11 mouse cellular contexts compared by ENCODE assay signal in the genomic region with DNA sequence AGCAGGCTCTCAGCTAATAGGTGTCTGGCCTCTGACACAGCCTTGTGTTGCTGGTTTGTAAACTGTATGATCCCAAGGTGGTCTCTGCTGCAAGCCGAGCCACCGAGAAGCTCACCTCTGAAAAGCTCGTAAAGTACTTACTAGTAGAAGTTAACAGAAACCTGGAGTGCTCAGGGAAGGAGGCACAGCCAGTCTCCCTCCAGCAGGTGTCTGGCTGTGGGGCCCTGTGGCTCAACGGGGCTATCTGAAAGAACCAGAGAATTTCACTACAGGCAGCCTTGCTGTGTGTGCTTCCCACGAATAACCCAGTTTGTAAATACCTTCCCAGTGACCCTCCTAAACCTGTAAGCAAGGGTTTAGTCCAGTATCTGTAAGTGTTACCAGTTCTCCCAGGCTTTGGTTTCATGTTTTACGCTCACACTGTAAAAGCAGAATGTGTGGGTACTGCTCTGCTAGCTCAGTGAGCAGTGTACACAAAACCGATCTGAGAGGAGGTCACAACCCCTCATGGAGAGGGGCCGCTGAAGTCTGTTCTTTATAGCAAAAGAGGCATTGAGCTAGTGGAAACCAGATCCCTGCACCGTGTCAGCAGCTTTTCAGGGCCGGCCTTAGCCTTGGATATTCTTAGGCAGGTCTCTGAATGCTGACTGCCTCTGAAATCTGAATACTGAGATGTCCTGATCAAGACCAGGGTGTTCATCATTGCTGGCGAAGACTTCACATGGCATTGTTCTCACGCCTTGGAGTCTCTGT.
A peak's percentile ranks its signal among the peaks of the same experiment; 100 is the strongest.
DNase-seq lines count a peak whose midpoint lies in the region; ATAC-seq and TF ChIP-seq lines count a peak whose summit lies in the region.
"Had no signal": no experiment of that assay in that cellular context is flagged by ENCODE, and none has a peak within 500 bp of the region (broad histone marks: within the 10 kb centered on the region; RNA-seq: fewer than 3 reads in every experiment).

No protein-coding gene starts in this region.

- peak overlapping the region; percentile 8; the same call in 1 of the 2 replicates for H3K27ac ChIP-seq in heart, embryonic 11.5 days (ENCODE audit: low read depth, low read length)
- H3K27ac ChIP-seq in lung, embryonic 15.5 days, result peak overlapping the region; percentile 49
- H3K27ac ChIP-seq in lung, postnatal 0 days (ENCODE audit: low read length), result no peak overlapping the region
- H3K27ac ChIP-seq in embryonic facial prominence, embryonic 12.5 days, result peak overlapping the region; percentile 63
- H3K27ac ChIP-seq in liver, embryonic 14.5 days, result no peak overlapping the region

- ATAC-seq in heart, embryonic 11.5 days (replicated peaks; ENCODE audit: insufficient number of reproducible peaks, low FRiP score, low TSS enrichment), result no peak
- ATAC-seq in lung, embryonic 15.5 days (ENCODE audit: borderline replicate concordance, extremely low read depth, low FRiP score, low TSS enrichment), result 0 out of 2 replicates have a peak, but pooled peaks have one; percentile 32
- ATAC-seq in lung, postnatal 0 days, result no peak
- ATAC-seq in embryonic facial prominence, embryonic 12.5 days (ENCODE audit: insufficient number of reproducible peaks, insufficient read depth, low FRiP score, low TSS enrichment), result peak; percentile 76; the same call in 1 of the 2 replicates
- ATAC-seq in liver, embryonic 14.5 days (ENCODE audit: insufficient read depth), result no peak

- TF ChIP-seq CTCF in lung, postnatal 0 days (IDR thresholded peaks at IDR 0.05), result no peak
- no peak; the same call in 1 of the 2 replicates for TF ChIP-seq CTCF in liver, embryonic 14.5 days (IDR thresholded peaks at IDR 0.05; ENCODE audit: low read depth)

- no peaks in the 10 kb centered on the region for H3K9me3 ChIP-seq in heart, embryonic 11.5 days (replicated peaks; ENCODE audit: control insufficient read depth, low read length)
- H3K9me3 ChIP-seq in lung, embryonic 15.5 days, result no peaks in the 10 kb centered on the region
- H3K9me3 ChIP-seq in lung, postnatal 0 days (ENCODE audit: low read length), result no peaks in the 10 kb centered on the region
- H3K9me3 ChIP-seq in embryonic facial prominence, embryonic 12.5 days, result no peaks in the 10 kb centered on the region
- no peaks in the 10 kb centered on the region for H3K9me3 ChIP-seq in liver, embryonic 14.5 days (ENCODE audit: control insufficient read depth, low read length)

- TF ChIP-seq EP300 in lung, postnatal 0 days (IDR thresholded peaks at IDR 0.05), result no peak
- 0 out of 2 replicates have a peak, but pooled peaks have one; percentile 13 for TF ChIP-seq EP300 in liver, embryonic 14.5 days (IDR thresholded peaks at IDR 0.05; ENCODE audit: low read depth)

- no peak overlapping the region for H3K4me2 ChIP-seq in heart, embryonic 11.5 days
- no peak overlapping the region for H3K4me2 ChIP-seq in lung, embryonic 15.5 days
- H3K4me2 ChIP-seq in lung, postnatal 0 days (replicated peaks; ENCODE audit: low read depth, low read length), result no peak overlapping the region
- H3K4me2 ChIP-seq in embryonic facial prominence, embryonic 12.5 days (replicated peaks), result no peak overlapping the region
- no peak overlapping the region for H3K4me2 ChIP-seq in liver, embryonic 14.5 days (ENCODE audit: low read depth)

- intact Hi-C loops in left cerebral cortex, postnatal 10 days (cut with DNase I), result no loop called here

- H3K9ac ChIP-seq in heart, embryonic 11.5 days (ENCODE audit: low read depth, low read length), result no peak overlapping the region
- H3K9ac ChIP-seq in lung, embryonic 15.5 days, result no peak overlapping the region
- no peak overlapping the region for H3K9ac ChIP-seq in lung, postnatal 0 days (replicated peaks; ENCODE audit: low read depth)
- no peak overlapping the region for H3K9ac ChIP-seq in embryonic facial prominence, embryonic 12.5 days
- H3K9ac ChIP-seq in liver, embryonic 14.5 days (replicated peaks), result no peak overlapping the region

- 60% methylated on average over 12 of the region's 12 CpGs for WGBS in heart, embryonic 11.5 days (ENCODE audit: insufficient replicate concordance)
- 57% methylated on average over 12 of the region's 12 CpGs for WGBS in lung, embryonic 15.5 days
- WGBS in lung, postnatal 0 days, result 60% methylated on average over 12 of the region's 12 CpGs
- 54% methylated on average over 12 of the region's 12 CpGs for WGBS in embryonic facial prominence, embryonic 12.5 days
- WGBS in liver, embryonic 14.5 days (ENCODE audit: insufficient replicate concordance), result 65% methylated on average over 12 of the region's 12 CpGs

- no peak for DNase-seq in heart, postnatal 4 days
- no peak for DNase-seq in lung, postnatal 0 days (ENCODE audit: low spot score)
- DNase-seq in liver, embryonic 14.5 days (ENCODE audit: low read depth in 3 of 3, low spot score in 3 of 3), result no peak
- DNase-seq in c-Kit-positive CD71-positive TER-119-positive erythroid progenitor cells, embryonic 14.5 days (ENCODE audit: low spot score), result no peak
- DNase-seq in left cerebral cortex, postnatal 10 days (ENCODE audit: extremely low spot score in 1 of 2, low spot score in 2 of 2), result no peak
- DNase-seq: kidney, postnatal 25 days; left cerebral cortex, postnatal 4 days had no signal

- H3K4me3 ChIP-seq in heart, embryonic 11.5 days (ENCODE audit: low read depth, low read length), result no peak overlapping the region
- H3K4me3 ChIP-seq in lung, embryonic 15.5 days, result no peak overlapping the region
- no peak overlapping the region for H3K4me3 ChIP-seq in lung, postnatal 0 days (ENCODE audit: low read depth, low read length)
- H3K4me3 ChIP-seq in embryonic facial prominence, embryonic 12.5 days, result no peak overlapping the region
- no peak overlapping the region for H3K4me3 ChIP-seq in liver, embryonic 14.5 days (ENCODE audit: insufficient read depth in 1 of 2, low read depth in 2 of 2, low read length in 2 of 2)
- H3K4me3 ChIP-seq: myocyte had no signal

- H3K4me1 ChIP-seq in heart, embryonic 11.5 days (ENCODE audit: control insufficient read depth, insufficient read depth, low read length), result peaks cover 15% of the 10 kb centered on the region
- H3K4me1 ChIP-seq in lung, embryonic 15.5 days, result peaks cover 27% of the 10 kb centered on the region
- no peaks in the 10 kb centered on the region; the same call in 1 of the 2 replicates for H3K4me1 ChIP-seq in lung, postnatal 0 days (ENCODE audit: insufficient read depth, low read depth, low read length)
- peaks cover 12% of the 10 kb centered on the region; the same call in 1 of the 2 replicates for H3K4me1 ChIP-seq in embryonic facial prominence, embryonic 12.5 days
- peaks cover 43 to 55% of the 10 kb centered on the region in 2 experiments for H3K4me1 ChIP-seq in liver, embryonic 14.5 days (replicated peaks; ENCODE audit: control insufficient read depth in 2 of 2, insufficient read depth in 2 of 2, low read length in 1 of 2)

- H3K36me3 ChIP-seq in heart, embryonic 11.5 days (ENCODE audit: control insufficient read depth, insufficient read depth, low read length), result no peaks in the 10 kb centered on the region
- peaks cover 14% of the 10 kb centered on the region; the same call in 1 of the 2 replicates for H3K36me3 ChIP-seq in lung, embryonic 15.5 days
- H3K36me3 ChIP-seq in lung, postnatal 0 days (ENCODE audit: insufficient read depth, low read length), result no peaks in the 10 kb centered on the region
- H3K36me3 ChIP-seq in embryonic facial prominence, embryonic 12.5 days, result peaks cover 20% of the 10 kb centered on the region
- no peaks in the 10 kb centered on the region; the same call in 1 of the 2 replicates for H3K36me3 ChIP-seq in liver, embryonic 14.5 days (replicated peaks; ENCODE audit: control insufficient read depth, insufficient read depth, low read depth)

- H3K27me3 ChIP-seq in heart, embryonic 11.5 days (ENCODE audit: control insufficient read depth, insufficient read depth, low read length), result no peaks in the 10 kb centered on the region
- H3K27me3 ChIP-seq in lung, embryonic 15.5 days, result no peaks in the 10 kb centered on the region
- no peaks in the 10 kb centered on the region for H3K27me3 ChIP-seq in lung, postnatal 0 days (replicated peaks; ENCODE audit: insufficient read depth, low read length)
- H3K27me3 ChIP-seq in embryonic facial prominence, embryonic 12.5 days, result no peaks in the 10 kb centered on the region
- H3K27me3 ChIP-seq in liver, embryonic 14.5 days (ENCODE audit: control insufficient read depth, insufficient read depth, low read length), result no peaks in the 10 kb centered on the region

Comparison
In these comparisons a context has a peak if more than half of its experiments do, and no peak if none do; other contexts are left out.
1. ATAC-seq: peak in lung, embryonic 15.5 days (single experiment) and embryonic facial prominence, embryonic 12.5 days (single experiment); none in heart, embryonic 11.5 days (single experiment), lung, postnatal 0 days (single experiment) and liver, embryonic 14.5 days (single experiment).
2. H3K27ac ChIP-seq: peak in heart, embryonic 11.5 days (single experiment), lung, embryonic 15.5 days (single experiment) and embryonic facial prominence, embryonic 12.5 days (single experiment); none in lung, postnatal 0 days (single experiment) and liver, embryonic 14.5 days (single experiment).